Mouse (Mus musculus) MEL (cell line): ENCODE data around the gene Dennd2c.

ENCODE experiments used
- BHLHE40 ChIP-seq: IDR thresholded peaks from 2 replicates; pipeline ENCODE4 v1.6.1; 2012; ENCODE audit warnings: low read depth, mild to moderate bottlenecking, inconsistent platforms, low read length, improper control_type of control experiment, borderline replicate concordance
- CTCF ChIP-seq, 3 experiments: IDR thresholded peaks in 2 of 3; conservative IDR thresholded peaks in 1 of 3; 2 replicates each; pipeline ENCODE4 v1.5.1; 2011 to 2012; ENCODE audit warnings: low read length in 3 of 3, low read depth in 2 of 3, mild to moderate bottlenecking in 2 of 3, improper control_type of control experiment in 1 of 3, inconsistent platforms in 1 of 3, mixed read lengths in 1 of 3, moderate library complexity in 1 of 3; ENCODE audit not compliant: control insufficient read depth in 1 of 3, insufficient read depth in 1 of 3, poor library complexity in 1 of 3, severe bottlenecking in 1 of 3
- EP300 ChIP-seq, 2 experiments: IDR thresholded peaks; 2 replicates each; pipeline ENCODE4 v1.6.1; 2011; ENCODE audit warnings: improper control_type of control experiment in 2 of 2, low read length in 2 of 2, low read depth in 1 of 2, mild to moderate bottlenecking in 1 of 2
- GABPA ChIP-seq: IDR thresholded peaks from 2 replicates; pipeline ENCODE4 v1.6.1; 2012; ENCODE audit warnings: low read depth, mild to moderate bottlenecking, inconsistent platforms, low read length, improper control_type of control experiment, moderate library complexity
- GATA1 ChIP-seq: IDR thresholded peaks from 2 replicates; pipeline ENCODE4 v1.6.1; 2011; ENCODE audit warnings: low read depth, low read length, improper control_type of control experiment
- MAZ ChIP-seq: IDR thresholded peaks from 2 replicates; pipeline ENCODE4 v1.6.1; 2012; ENCODE audit warnings: low read depth, mild to moderate bottlenecking, inconsistent platforms, low read length, improper control_type of control experiment
- MYC ChIP-seq: IDR thresholded peaks from 2 replicates; pipeline ENCODE4 v1.6.1; 2011; ENCODE audit warnings: low read depth, mild to moderate bottlenecking, low read length, improper control_type of control experiment, moderate library complexity
- NRF1 ChIP-seq: IDR thresholded peaks from 2 replicates; pipeline ENCODE4 v1.6.1; 2014; ENCODE audit warnings: low read depth, mild to moderate bottlenecking, inconsistent platforms, low read length, improper control_type of control experiment, moderate library complexity; ENCODE audit not compliant: poor library complexity, insufficient read depth, severe bottlenecking
- POLR2A ChIP-seq, 2 experiments: IDR thresholded peaks; 2 replicates each; pipeline ENCODE4 v1.6.1; 2011 to 2012; ENCODE audit warnings: low read length in 2 of 2, mild to moderate bottlenecking in 2 of 2, control low read depth in 1 of 2, improper control_type of control experiment in 1 of 2, low read depth in 1 of 2, moderate library complexity in 1 of 2; ENCODE audit not compliant: control insufficient read depth in 1 of 2, insufficient read depth in 1 of 2, poor library complexity in 1 of 2
- POLR2AphosphoS5 ChIP-seq: IDR thresholded peaks from 2 replicates; pipeline ENCODE4 v1.6.1; 2012; ENCODE audit warnings: low read depth, borderline replicate concordance, mild to moderate bottlenecking, inconsistent platforms, low read length, moderate library complexity, mixed read lengths
- TBP ChIP-seq: IDR thresholded peaks from 2 replicates; pipeline ENCODE4 v1.8.0; 2011; ENCODE audit warnings: low read depth, low read length, improper control_type of control experiment
- ZNF384 ChIP-seq: IDR thresholded peaks from 2 replicates; pipeline ENCODE4 v1.6.1; 2012; ENCODE audit warnings: low read depth, mild to moderate bottlenecking, inconsistent platforms, low read length, improper control_type of control experiment

DNA sequence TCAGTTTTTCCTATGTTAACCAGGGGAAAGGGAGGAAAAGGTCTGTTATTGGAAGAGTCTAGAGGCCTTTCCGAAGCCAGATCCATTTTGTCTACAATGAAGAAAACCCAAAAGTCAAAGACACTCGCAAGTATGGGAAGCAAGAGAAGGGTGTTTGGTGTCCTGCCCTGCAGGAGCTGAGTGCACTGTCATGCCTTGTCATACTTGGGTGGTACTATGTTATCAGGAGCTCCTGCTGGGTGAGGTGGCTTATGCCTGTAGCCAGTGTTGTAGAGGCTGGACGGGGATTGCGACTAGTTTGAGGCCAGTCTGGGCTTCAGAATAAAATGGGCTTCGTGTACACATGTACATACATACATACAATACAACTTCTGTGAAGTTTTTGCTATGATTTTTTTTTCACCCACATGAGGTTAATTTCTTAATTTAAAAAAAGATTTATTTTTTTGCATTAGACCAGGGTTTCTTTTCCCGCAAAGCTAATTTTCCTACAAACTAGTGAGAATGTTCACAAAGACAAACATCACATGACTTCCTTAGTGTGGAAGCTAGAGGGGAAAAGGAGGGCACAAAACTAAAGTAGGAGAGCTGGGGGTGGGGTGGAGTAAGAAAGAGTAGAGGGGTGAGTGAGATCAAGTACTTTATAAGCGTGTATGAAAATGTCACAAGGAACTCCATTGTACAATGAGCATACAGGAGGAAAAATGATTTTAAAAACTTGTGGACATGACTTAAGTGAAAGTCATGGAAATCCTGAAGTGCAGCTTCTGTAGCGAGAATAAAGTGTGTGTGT lies 27.2 kb downstream of the Dennd2c start:
- TF ChIP-seq MAZ (no peak), CTCF (IDR thresholded peaks at IDR 0.05 in 2 of 3, conservative IDR thresholded peaks at IDR 0.05 in 1 of 3; ENCODE audit: control insufficient read depth in 1 of 3, insufficient read depth in 1 of 3, low read depth in 2 of 3, low read length in 3 of 3, poor library complexity in 1 of 3, severe bottlenecking in 1 of 3) (no peak), BHLHE40 (no peak), ZNF384 (no peak), NRF1 (no peak), POLR2A (IDR thresholded peaks at IDR 0.05; ENCODE audit: control insufficient read depth in 1 of 2, insufficient read depth in 1 of 2, low read depth in 1 of 2, low read length in 2 of 2, poor library complexity in 1 of 2) (peak in 1 of 2 experiments; percentile 31; a peak in 1 of 4 replicates), GATA1 (peak; percentile 70), POLR2AphosphoS5 (no peak), EP300 (IDR thresholded peaks at IDR 0.05; ENCODE audit: low read depth in 1 of 2, low read length in 2 of 2) (peak; percentile 67 to 68; a peak in 3 of 4 replicates), MYC (no peak), TBP (peak; percentile 63), GABPA (peak; percentile 54; the same call in 1 of the 2 replicates)
